Mouse (Mus musculus) kidney, embryonic 15.5 days (tissue): Measurements from ENCODE around the gene Osbpl7. TPM values are rescaled to one million over a fixed set of nuclear protein-coding genes. Genes with fewer than 3 reads are reported as not detected.

Source experiments
- ATAC-seq: fragments of 200-750 bp; cut with Nextera tagmentation; replicated peaks from 2 replicates; pipeline ENCODE4 v1.8.0; 2017; ENCODE audit warnings: moderate TSS enrichment; ENCODE audit not compliant: low FRiP score
- H3K27ac ChIP-seq: fragments of 300-500 bp; sonication (generic); 2 replicates; pipeline ENCODE4 v1.5.1; 2015; ENCODE audit warnings: mild to moderate bottlenecking, inconsistent platforms
- H3K27me3 ChIP-seq: fragments of 300-500 bp; sonication (generic); 2 replicates; pipeline ENCODE4 v1.6.1; 2015; ENCODE audit warnings: inconsistent platforms
- H3K36me3 ChIP-seq: fragments of 300-500 bp; sonication (generic); 2 replicates; pipeline ENCODE4 v1.6.1; 2015; ENCODE audit warnings: inconsistent platforms
- H3K4me1 ChIP-seq: fragments of 300-500 bp; sonication (generic); 2 replicates; pipeline ENCODE4 v1.6.1; 2015; ENCODE audit warnings: inconsistent platforms
- H3K4me2 ChIP-seq: fragments of 300-500 bp; sonication (generic); 2 replicates; pipeline ENCODE4 v1.6.1; 2015; ENCODE audit warnings: moderate library complexity, mild to moderate bottlenecking, inconsistent platforms
- H3K4me3 ChIP-seq: fragments of 300-500 bp; sonication (generic); replicated peaks from 2 replicates; pipeline ENCODE4 v1.5.1; 2015; ENCODE audit warnings: mild to moderate bottlenecking, inconsistent platforms
- H3K9ac ChIP-seq: fragments of 300-500 bp; sonication (generic); 2 replicates; pipeline ENCODE4 v1.6.1; 2015; ENCODE audit warnings: mild to moderate bottlenecking, inconsistent platforms
- H3K9me3 ChIP-seq: fragments of 300-500 bp; sonication (generic); replicated peaks from 2 replicates; pipeline ENCODE4 v1.6.1; 2016; ENCODE audit warnings: inconsistent platforms
- WGBS: fragments of 180-500 bp; shearing (Covaris S2); methylation state at CpG from one replicate; pipeline ENCODE4 v1.1.7; 2015; ENCODE audit warnings: mixed read lengths; 5-methylcytosine and 5-hydroxymethylcytosine counted together
- polyA plus RNA-seq: library from polyadenylated mRNA; unstranded; fragments of >200 nt; fragmentation: Nextera tagmentation; extraction: Ambion mirVana; gene quantifications from 2 replicates; pipeline ENCODE4 v1.2.1, GENCODE M21; 2015

Gene Osbpl7
- polyA plus RNA-seq, 1 experiment from 2014 or later: 12.7 TPM

DNA sequence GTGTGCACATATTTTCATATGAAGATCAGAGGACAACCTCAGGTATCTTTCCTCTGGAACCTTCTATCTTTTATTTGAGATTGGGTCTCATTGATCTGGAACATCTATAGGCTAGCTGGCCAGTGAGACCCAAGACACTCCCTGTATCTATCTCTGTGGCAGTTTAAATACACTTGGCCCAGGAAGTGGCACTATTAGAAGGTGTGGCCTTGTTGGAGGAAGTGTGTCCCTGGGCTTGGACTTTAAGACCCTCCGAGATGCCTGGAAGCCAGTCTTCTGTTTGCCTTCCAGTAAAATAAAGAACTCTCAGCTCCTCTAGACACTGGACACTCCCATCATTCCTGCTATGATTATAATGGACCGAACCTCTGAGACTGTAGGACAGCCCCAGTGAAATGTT is 19.3 kb downstream of the Osbpl7 start:
- H3K27ac ChIP-seq: no peak overlapping the region
- H3K27me3 ChIP-seq: no peaks in the 10 kb centered on the region
- H3K4me3 ChIP-seq: no peak overlapping the region
- no peaks in the 10 kb centered on the region for H3K4me1 ChIP-seq
- ATAC-seq: no peak
- H3K4me2 ChIP-seq: no peak overlapping the region
- H3K9ac ChIP-seq: no peak overlapping the region
- peaks cover 22% of the 10 kb centered on the region for H3K36me3 ChIP-seq
- 85% methylated on average over 2 of the region's 2 CpGs for WGBS
- H3K9me3 ChIP-seq: no peaks in the 10 kb centered on the region

DNA sequence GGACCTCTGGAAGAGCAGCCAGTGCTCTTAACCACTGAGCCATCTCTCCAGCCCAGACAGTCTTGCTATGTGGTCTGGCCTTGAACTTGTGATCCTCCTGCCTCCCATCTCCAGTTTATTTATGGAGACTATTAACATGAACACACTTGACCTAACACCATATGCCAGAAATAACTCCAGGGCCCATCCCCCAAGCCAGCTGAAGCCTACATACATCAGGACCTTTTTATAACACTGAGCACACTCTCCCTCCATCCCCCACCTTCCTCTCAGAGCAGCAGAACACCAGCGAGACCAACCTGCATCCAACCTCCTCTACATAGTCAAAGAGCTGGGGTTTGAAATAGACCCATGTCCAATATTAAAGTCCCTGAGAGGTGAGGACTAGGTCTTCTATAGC is 20.7 kb downstream of the Osbpl7 start:
- H3K27me3 ChIP-seq: no peaks in the 10 kb centered on the region
- no peaks in the 10 kb centered on the region for H3K9me3 ChIP-seq
- no peak for ATAC-seq
- H3K9ac ChIP-seq: no peak overlapping the region
- H3K4me2 ChIP-seq: no peak overlapping the region
- H3K27ac ChIP-seq: no peak overlapping the region
- peaks cover 16% of the 10 kb centered on the region for H3K36me3 ChIP-seq
- H3K4me1 ChIP-seq: no peaks in the 10 kb centered on the region
- no peak overlapping the region for H3K4me3 ChIP-seq
- 46% methylated on average over 1 of the region's 1 CpGs for WGBS

DNA sequence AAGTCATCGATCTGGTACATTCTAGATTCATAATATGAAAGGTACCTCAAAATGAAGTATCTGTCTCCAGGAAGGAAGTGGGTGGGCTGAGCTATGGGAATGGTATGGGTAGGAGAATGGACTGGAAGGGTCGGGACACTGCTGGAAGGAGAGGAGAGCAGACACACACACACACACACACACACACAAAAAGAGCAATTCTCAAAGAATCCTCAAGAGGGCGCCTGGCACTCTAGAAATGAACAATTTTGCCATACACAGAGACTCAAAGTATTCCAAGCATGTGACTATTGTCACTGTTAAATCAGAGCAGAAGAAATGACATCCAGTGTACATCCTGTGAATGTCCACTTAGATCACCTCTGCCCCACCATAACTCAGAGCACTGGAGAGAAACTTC is 22.1 kb downstream of the Osbpl7 start:
- no peak overlapping the region for H3K4me2 ChIP-seq
- H3K4me3 ChIP-seq: no peak overlapping the region
- H3K4me1 ChIP-seq: no peaks in the 10 kb centered on the region
- no peak overlapping the region for H3K9ac ChIP-seq
- ATAC-seq: no peak
- H3K27ac ChIP-seq: no peak overlapping the region
- H3K9me3 ChIP-seq: no peaks in the 10 kb centered on the region
- H3K27me3 ChIP-seq: no peaks in the 10 kb centered on the region
- 25% methylated on average over 3 of the region's 3 CpGs for WGBS
- H3K36me3 ChIP-seq: peaks cover 8% of the 10 kb centered on the region

DNA sequence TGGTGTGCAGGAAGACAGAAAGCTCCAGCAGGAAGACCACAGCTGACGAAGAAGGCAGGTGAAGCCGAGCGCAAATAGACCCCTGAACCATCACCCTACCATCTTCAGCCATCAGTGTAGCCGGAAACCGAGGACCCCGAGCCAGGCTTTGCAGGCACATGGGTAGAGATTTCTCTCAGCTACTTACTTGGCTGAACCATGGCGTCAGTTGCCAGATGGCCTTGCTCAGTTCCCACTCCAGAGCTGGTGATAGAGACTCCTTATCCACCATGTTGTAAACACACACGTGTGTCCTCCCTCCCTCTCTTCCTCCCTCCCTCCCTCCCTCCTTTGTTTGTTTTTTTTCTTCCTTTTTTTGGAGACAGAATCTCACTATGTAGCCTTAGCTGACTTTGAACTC is 23.8 kb downstream of the Osbpl7 start:
- H3K36me3 ChIP-seq: no peaks in the 10 kb centered on the region

DNA sequence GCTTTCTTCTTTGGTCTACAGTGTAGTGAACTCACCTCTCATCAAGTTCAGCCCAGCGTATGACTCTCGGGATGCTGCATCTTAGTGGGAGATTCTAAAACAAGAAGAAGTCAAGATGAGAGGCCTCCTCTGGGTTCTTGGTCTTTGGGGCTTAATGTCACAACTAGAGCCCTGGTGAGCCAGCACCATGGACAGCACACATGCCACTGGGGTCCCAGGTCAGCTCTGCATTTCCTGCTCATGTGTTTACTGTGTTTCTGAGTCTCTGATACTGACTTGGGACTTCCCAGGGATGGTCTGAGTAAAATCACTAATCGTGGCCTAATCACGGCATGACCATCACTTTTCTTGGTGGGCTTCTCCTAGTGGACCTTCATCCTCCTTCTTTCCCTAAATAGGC is 28.3 kb downstream of the Osbpl7 start:
- no peak overlapping the region for H3K9ac ChIP-seq
- peaks cover 4% of the 10 kb centered on the region; the same call in 1 of the 2 replicates for H3K27me3 ChIP-seq
- WGBS: 51% methylated on average over 4 of the region's 4 CpGs
- no peaks in the 10 kb centered on the region for H3K36me3 ChIP-seq
- no peak overlapping the region for H3K27ac ChIP-seq
- H3K4me2 ChIP-seq: no peak overlapping the region
- H3K9me3 ChIP-seq: no peaks in the 10 kb centered on the region
- ATAC-seq: no peak
- H3K4me1 ChIP-seq: peaks cover 7% of the 10 kb centered on the region
- H3K4me3 ChIP-seq: no peak overlapping the region

More for the DNA sequence above, 23.8 kb downstream of the Osbpl7 start:
- no peak for ATAC-seq
- H3K9ac ChIP-seq: no peak overlapping the region
- H3K27me3 ChIP-seq: no peaks in the 10 kb centered on the region
- no peaks in the 10 kb centered on the region for H3K9me3 ChIP-seq
- no peak overlapping the region for H3K4me2 ChIP-seq
- H3K4me1 ChIP-seq: no peaks in the 10 kb centered on the region
- H3K27ac ChIP-seq: no peak overlapping the region
- no peak overlapping the region for H3K4me3 ChIP-seq
- 66% methylated on average over 8 of the region's 8 CpGs for WGBS

DNA sequence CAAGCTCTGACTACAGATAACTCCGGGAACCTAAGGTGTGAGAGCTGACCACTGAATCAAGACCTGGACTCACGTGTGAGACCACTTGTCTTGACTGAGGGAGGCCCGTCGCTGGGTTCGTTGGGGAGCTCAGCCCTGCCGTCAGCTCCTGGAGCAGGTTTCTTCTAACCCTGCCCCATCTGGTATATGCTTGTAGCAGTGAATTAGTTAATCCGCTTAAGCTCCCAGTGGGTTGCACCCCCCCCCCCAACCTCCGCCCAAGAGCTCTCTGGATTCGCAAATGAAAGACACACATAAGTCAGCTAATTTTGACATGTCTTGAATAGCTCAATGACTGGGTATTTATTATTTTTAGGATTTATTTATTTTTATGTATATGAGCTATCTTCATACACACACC is 29.9 kb downstream of the Osbpl7 start:
- Histone ChIP-seq H3K4me1 (peaks cover 12% of the 10 kb centered on the region), H3K27me3 (peaks cover 13% of the 10 kb centered on the region), H3K4me2 (no peak overlapping the region), H3K36me3 (no peaks in the 10 kb centered on the region), H3K9me3 (no peaks in the 10 kb centered on the region), H3K4me3 (no peak overlapping the region), H3K27ac (no peak overlapping the region), H3K9ac (no peak overlapping the region)
- ATAC-seq: no peak
- 55% methylated on average over 9 of the region's 9 CpGs for WGBS

DNA sequence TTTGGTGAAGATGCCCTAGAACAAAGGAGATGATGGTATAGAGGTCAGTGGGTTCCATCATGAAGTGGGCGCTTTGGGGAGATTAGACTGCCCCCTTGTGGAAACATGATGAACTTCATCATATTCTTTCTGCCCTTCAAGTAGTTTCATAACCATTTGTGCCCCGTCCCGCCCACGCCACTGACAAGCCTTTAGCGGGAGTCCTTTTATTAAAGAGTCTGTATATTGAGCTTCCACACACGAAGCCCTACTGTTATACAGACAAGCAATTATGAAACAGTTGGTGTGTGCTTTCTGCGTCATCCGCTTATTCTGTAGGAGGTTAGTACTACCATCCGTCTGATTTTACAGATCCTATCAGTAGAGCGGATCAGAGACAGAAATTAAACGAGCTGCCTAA is 32.5 kb downstream of the Osbpl7 start:
- Histone ChIP-seq H3K4me1 (peaks cover 12% of the 10 kb centered on the region), H3K27me3 (peaks cover 13% of the 10 kb centered on the region), H3K9ac (no peak overlapping the region), H3K27ac (no peak overlapping the region), H3K9me3 (no peaks in the 10 kb centered on the region), H3K4me2 (peak overlapping the region; percentile 43; the same call in 1 of the 2 replicates), H3K4me3 (no peak overlapping the region), H3K36me3 (no peaks in the 10 kb centered on the region)
- no peak for ATAC-seq
- WGBS: 34% methylated on average over 11 of the region's 11 CpGs

DNA sequence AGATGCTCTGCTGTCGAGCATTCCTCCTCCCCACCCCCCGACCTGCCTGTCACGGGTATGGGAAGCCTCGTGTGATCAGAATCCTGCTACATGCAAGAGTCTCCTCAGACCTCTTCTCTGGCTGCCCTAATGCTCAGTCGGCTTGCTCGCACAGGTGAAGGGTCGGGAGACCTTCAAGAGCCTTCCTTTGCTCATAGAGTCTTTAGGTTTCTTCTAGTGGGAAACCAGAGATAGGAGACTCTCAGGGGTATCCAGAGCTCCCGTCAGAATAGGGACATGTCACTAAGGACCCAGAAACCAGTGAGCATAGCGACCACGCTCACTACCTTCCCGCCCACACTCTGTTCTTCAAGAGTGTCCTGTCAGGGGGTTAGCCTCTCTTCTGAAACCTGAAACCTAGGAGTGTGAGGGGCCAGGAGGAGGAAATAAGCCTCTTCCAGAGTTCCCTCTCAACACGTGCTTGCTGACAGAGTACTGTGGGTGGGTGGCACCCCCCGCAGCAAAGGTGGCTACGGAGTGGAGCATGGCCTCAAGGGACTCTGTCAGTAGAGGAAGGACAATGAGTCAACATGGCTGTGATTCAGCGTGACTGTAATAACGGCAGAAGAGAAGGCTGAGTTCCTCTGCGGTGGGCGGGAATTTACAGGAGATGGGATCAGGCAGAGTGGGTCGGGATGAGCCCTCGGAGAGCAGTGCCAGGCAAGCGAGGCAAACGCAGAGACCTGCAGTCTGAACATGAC is 33.1 kb downstream of the Osbpl7 start:
- no peak overlapping the region for H3K4me3 ChIP-seq
- peak overlapping the region; percentile 43 for H3K4me2 ChIP-seq
- no peak for ATAC-seq
- H3K4me1 ChIP-seq: peaks cover 12% of the 10 kb centered on the region
- no peaks in the 10 kb centered on the region for H3K9me3 ChIP-seq
- H3K27me3 ChIP-seq: peaks cover 13% of the 10 kb centered on the region
- 11% methylated on average over 22 of the region's 22 CpGs for WGBS
- H3K9ac ChIP-seq: no peak overlapping the region
- H3K36me3 ChIP-seq: no peaks in the 10 kb centered on the region
- no peak overlapping the region for H3K27ac ChIP-seq

DNA sequence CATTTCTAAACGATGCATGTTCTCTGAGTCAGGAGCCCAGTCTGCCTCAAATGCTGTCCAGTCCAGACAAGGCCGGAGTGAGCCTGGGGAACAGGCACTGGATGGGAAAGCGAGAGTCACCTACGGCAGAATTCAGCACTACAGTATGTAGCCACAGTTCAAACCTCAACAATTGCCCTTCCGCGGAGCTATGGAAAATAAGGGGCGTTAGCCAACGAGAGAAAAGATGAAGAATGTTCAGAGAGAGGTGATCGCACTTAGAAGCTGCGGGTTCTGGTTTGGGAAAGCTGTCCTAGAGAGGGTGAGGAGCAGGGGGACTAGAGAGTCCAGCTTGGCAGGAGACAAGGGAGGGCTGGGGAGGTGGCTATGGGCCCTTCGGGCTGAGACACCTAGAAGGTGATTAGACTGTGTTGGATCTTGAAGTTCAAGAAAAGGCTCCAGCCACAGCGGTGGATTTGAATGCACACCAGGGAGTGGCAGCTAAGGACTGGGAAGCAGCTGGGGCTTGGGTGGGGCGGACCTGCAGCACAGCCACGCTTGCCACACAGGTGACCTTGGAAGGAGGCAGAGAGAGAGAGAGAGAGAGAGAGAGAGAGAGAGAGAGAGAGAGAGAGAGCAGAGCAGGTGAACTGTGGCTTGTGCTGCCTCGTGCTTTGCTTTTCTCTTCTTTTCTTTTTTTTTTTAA is 34.5 kb downstream of the Osbpl7 start:
- Histone ChIP-seq H3K27me3 (peaks cover 13% of the 10 kb centered on the region), H3K4me3 (no peak overlapping the region), H3K36me3 (no peaks in the 10 kb centered on the region), H3K27ac (no peak overlapping the region), H3K9me3 (no peaks in the 10 kb centered on the region), H3K4me1 (peaks cover 12% of the 10 kb centered on the region), H3K4me2 (no peak overlapping the region), H3K9ac (no peak overlapping the region)
- no peak for ATAC-seq
- WGBS: 86% methylated on average over 15 of the region's 15 CpGs

DNA sequence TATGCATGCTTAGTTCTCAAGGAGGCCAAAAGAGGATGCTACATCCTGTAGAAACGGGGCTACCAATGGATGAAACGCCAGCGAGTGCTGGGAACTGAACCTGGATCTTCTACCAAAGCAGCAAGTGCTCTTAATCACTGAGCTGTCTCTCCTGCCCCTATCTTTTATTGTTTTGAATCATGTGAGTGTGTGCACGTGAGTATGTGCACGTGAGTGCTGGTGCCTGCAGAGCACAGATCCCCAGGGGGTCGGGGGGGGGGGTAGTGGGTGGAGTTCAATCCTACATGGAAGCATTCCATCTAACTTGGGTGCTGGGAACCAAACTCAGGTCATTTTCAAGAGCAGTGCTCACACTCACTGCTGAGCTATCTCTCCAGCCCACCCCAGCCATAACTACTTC is 35.9 kb downstream of the Osbpl7 start:
- H3K4me3 ChIP-seq: no peak overlapping the region
- no peak overlapping the region for H3K4me2 ChIP-seq
- no peak overlapping the region for H3K9ac ChIP-seq
- no peak for ATAC-seq
- peaks cover 13% of the 10 kb centered on the region for H3K27me3 ChIP-seq
- WGBS: 74% methylated on average over 6 of the region's 6 CpGs
- no peaks in the 10 kb centered on the region for H3K9me3 ChIP-seq
- H3K36me3 ChIP-seq: no peaks in the 10 kb centered on the region
- H3K27ac ChIP-seq: no peak overlapping the region
- H3K4me1 ChIP-seq: peaks cover 12% of the 10 kb centered on the region

DNA sequence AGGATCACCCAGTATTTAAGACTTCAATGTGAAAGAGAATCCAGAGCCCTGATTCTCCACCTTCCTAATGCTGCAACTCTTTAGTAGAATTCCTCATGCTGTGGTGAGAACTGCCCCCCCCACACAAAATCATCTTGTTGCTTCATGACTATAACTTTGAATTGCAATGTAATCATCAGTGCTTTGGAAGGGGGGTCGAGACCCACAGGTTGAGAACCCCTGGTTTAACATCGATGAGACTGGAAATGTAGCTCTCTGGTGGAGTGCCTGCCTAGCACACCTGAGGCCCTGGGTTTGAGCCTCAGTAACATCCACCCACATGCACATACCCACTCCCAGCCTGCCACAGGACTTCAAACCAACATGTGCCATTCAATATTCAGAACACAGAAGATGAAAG is 44.2 kb downstream of the Osbpl7 start:
- Histone ChIP-seq H3K4me3 (no peak overlapping the region), H3K27ac (no peak overlapping the region), H3K4me2 (no peak overlapping the region), H3K4me1 (peaks cover 9% of the 10 kb centered on the region; the same call in 1 of the 2 replicates), H3K9me3 (no peaks in the 10 kb centered on the region), H3K9ac (no peak overlapping the region), H3K36me3 (no peaks in the 10 kb centered on the region), H3K27me3 (peaks cover 30% of the 10 kb centered on the region)
- ATAC-seq: no peak
- WGBS: 77% methylated on average over 2 of the region's 2 CpGs

DNA sequence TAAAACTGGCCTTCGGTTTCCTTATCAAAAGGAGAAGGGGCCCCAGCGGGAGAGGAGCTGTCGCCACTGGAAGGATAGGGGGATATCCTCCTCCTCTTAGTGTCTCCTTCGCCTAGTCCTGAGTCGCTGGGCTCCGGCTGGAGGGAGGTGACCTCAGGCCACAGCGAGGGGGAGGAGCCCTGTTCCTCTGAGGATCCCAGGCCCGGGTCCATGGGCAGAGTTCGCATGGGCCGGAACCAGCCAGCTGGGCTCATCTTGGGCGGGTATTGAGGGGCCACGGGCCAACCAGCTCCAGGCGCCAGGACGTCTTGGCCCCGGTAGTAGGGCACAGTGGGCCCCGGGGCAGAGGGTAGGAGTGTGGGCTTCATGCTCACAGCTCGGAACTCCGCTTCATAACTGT is 48.4 kb downstream of the Osbpl7 start:
- 18% methylated on average over 18 of the region's 18 CpGs for WGBS
- ATAC-seq: no peak
- 0 out of 2 replicates have a peak overlapping the region, but pooled peaks have one; percentile 10 for H3K9ac ChIP-seq
- H3K4me3 ChIP-seq: peak overlapping the region; percentile 11; the same call in 1 of the 2 replicates
- H3K36me3 ChIP-seq: no peaks in the 10 kb centered on the region
- H3K27me3 ChIP-seq: peaks cover 36% of the 10 kb centered on the region
- H3K4me1 ChIP-seq: peaks cover 9% of the 10 kb centered on the region; the same call in 1 of the 2 replicates
- peak overlapping the region; percentile 46 for H3K4me2 ChIP-seq
- H3K9me3 ChIP-seq: no peaks in the 10 kb centered on the region
- no peak overlapping the region for H3K27ac ChIP-seq
